Mouse (Mus musculus): ENCODE measurements at regions not wholly inside any gene's neighbourhood (a gene's known extent, or its start where the extent isn't known, plus 50 kb on each side); places are given as distances from the start of the nearest gene placed in this dataset.

GRCm38 (mm10) chr3:126122323-126123259, 184.2 kb upstream of the Ugt8a start:
- Histone ChIP-seq H3K27me3 (ENCODE audit: control insufficient read depth, insufficient read depth, insufficient read length) (no peaks in the 10 kb centered on the region), H3K4me3 (no peak overlapping the region), H3K4me2 (ENCODE audit: low read depth) (no peak overlapping the region), H3ac (ENCODE audit: control insufficient read depth, insufficient read length) (no peak overlapping the region), H3K79me2 (ENCODE audit: control insufficient read depth, insufficient read depth) (no peaks in the 10 kb centered on the region), H3K36me3 (ENCODE audit: control insufficient read depth, insufficient read depth) (no peaks in the 10 kb centered on the region)
- TF ChIP-seq USF1 (IDR thresholded peaks at IDR 0.05; ENCODE audit: low read depth) (no peak), SRF (IDR thresholded peaks at IDR 0.05; ENCODE audit: control insufficient read depth, insufficient read length, low read depth) (no peak), TCF12 (IDR thresholded peaks at IDR 0.05; ENCODE audit: insufficient read depth, poor library complexity, severe bottlenecking) (no peak), MYOD1 (IDR thresholded peaks at IDR 0.05; ENCODE audit: control insufficient read depth in 1 of 3, insufficient read length in 2 of 3, low read depth in 2 of 3) (no peak), MYOG (IDR thresholded peaks at IDR 0.05; ENCODE audit: control insufficient read depth in 1 of 3, insufficient read depth in 1 of 3, insufficient read length in 2 of 3, low read depth in 2 of 3) (no peak), MAX (IDR thresholded peaks at IDR 0.05; ENCODE audit: low read depth) (no peak), POLR2AphosphoS2 (IDR thresholded peaks at IDR 0.05; ENCODE audit: insufficient read length, low read depth) (no peak), POLR2A (IDR thresholded peaks at IDR 0.05; ENCODE audit: insufficient read length, low read depth) (no peak), CEBPB (IDR thresholded peaks at IDR 0.05; ENCODE audit: insufficient read depth, poor library complexity, severe bottlenecking) (no peak), TCF3 (IDR thresholded peaks at IDR 0.05; ENCODE audit: insufficient read length, low read depth) (no peak), E2F4 (IDR thresholded peaks at IDR 0.05; ENCODE audit: insufficient read depth) (no peak), REST (IDR thresholded peaks at IDR 0.05; ENCODE audit: insufficient read depth, insufficient read length) (no peak)

GRCm38 (mm10) chr3:126166542-126166941, 196.9 kb upstream of the Arsj start:
- no peak overlapping the region for H3K4me2 ChIP-seq (ENCODE audit: low read depth)
- H3ac ChIP-seq (ENCODE audit: control insufficient read depth, insufficient read length) = no peak overlapping the region
- no peaks in the 10 kb centered on the region for H3K36me3 ChIP-seq (ENCODE audit: control insufficient read depth, insufficient read depth)
- H3K4me3 ChIP-seq = no peak overlapping the region
- no peaks in the 10 kb centered on the region for H3K27me3 ChIP-seq (ENCODE audit: control insufficient read depth, insufficient read depth, insufficient read length)
- no peaks in the 10 kb centered on the region for H3K79me2 ChIP-seq (ENCODE audit: control insufficient read depth, insufficient read depth)
- TF ChIP-seq MYOD1 (IDR thresholded peaks at IDR 0.05; ENCODE audit: control insufficient read depth in 1 of 3, insufficient read length in 2 of 3, low read depth in 2 of 3) (no peak), MYOG (IDR thresholded peaks at IDR 0.05; ENCODE audit: control insufficient read depth in 1 of 3, insufficient read depth in 1 of 3, insufficient read length in 2 of 3, low read depth in 2 of 3) (no peak), SRF (IDR thresholded peaks at IDR 0.05; ENCODE audit: control insufficient read depth, insufficient read length, low read depth) (no peak), USF1 (IDR thresholded peaks at IDR 0.05; ENCODE audit: low read depth) (no peak), TCF3 (IDR thresholded peaks at IDR 0.05; ENCODE audit: insufficient read length, low read depth) (no peak), MAX (IDR thresholded peaks at IDR 0.05; ENCODE audit: low read depth) (no peak), REST (IDR thresholded peaks at IDR 0.05; ENCODE audit: insufficient read depth, insufficient read length) (no peak), CEBPB (IDR thresholded peaks at IDR 0.05; ENCODE audit: insufficient read depth, poor library complexity, severe bottlenecking) (no peak), TCF12 (IDR thresholded peaks at IDR 0.05; ENCODE audit: insufficient read depth, poor library complexity, severe bottlenecking) (no peak), POLR2AphosphoS2 (IDR thresholded peaks at IDR 0.05; ENCODE audit: insufficient read length, low read depth) (no peak), E2F4 (IDR thresholded peaks at IDR 0.05; ENCODE audit: insufficient read depth) (no peak), POLR2A (IDR thresholded peaks at IDR 0.05; ENCODE audit: insufficient read length, low read depth) (no peak)

DNA sequence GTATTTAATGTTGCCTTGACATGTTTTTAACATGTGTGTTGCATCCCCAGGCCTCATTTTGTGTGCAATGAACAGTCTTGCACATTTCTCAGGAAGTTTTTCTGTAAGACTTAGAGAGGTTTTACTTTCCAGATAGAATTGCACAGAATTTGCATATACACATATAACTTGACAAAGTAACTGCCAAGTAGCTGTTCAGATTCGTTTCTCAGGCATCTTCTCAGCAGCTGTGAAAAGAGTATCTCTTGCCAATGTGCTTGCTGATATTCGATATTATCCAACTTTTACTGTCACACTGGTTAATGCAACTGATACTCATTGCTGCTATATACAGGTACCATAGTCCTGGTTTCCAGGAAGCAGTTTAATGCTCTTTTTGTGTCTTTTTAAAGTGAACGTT, 154.5 kb upstream of the Arsj start:
- no peak overlapping the region for H3ac ChIP-seq (ENCODE audit: control insufficient read depth, insufficient read length)
- no peaks in the 10 kb centered on the region for H3K36me3 ChIP-seq (ENCODE audit: control insufficient read depth, insufficient read depth)
- TF ChIP-seq TCF3 (IDR thresholded peaks at IDR 0.05; ENCODE audit: insufficient read length, low read depth) (no peak), MYOD1 (IDR thresholded peaks at IDR 0.05; ENCODE audit: control insufficient read depth in 1 of 3, insufficient read length in 2 of 3, low read depth in 2 of 3) (no peak), POLR2A (IDR thresholded peaks at IDR 0.05; ENCODE audit: insufficient read length, low read depth) (no peak), E2F4 (IDR thresholded peaks at IDR 0.05; ENCODE audit: insufficient read depth) (no peak), SRF (IDR thresholded peaks at IDR 0.05; ENCODE audit: control insufficient read depth, insufficient read length, low read depth) (no peak), REST (IDR thresholded peaks at IDR 0.05; ENCODE audit: insufficient read depth, insufficient read length) (no peak), MYOG (IDR thresholded peaks at IDR 0.05; ENCODE audit: control insufficient read depth in 1 of 3, insufficient read depth in 1 of 3, insufficient read length in 2 of 3, low read depth in 2 of 3) (no peak), MAX (IDR thresholded peaks at IDR 0.05; ENCODE audit: low read depth) (no peak), TCF12 (IDR thresholded peaks at IDR 0.05; ENCODE audit: insufficient read depth, poor library complexity, severe bottlenecking) (no peak), CEBPB (IDR thresholded peaks at IDR 0.05; ENCODE audit: insufficient read depth, poor library complexity, severe bottlenecking) (no peak), POLR2AphosphoS2 (IDR thresholded peaks at IDR 0.05; ENCODE audit: insufficient read length, low read depth) (no peak), USF1 (IDR thresholded peaks at IDR 0.05; ENCODE audit: low read depth) (no peak)
- H3K4me3 ChIP-seq = no peak overlapping the region
- no peak overlapping the region for H3K4me2 ChIP-seq (ENCODE audit: low read depth)
- H3K27me3 ChIP-seq (ENCODE audit: control insufficient read depth, insufficient read depth, insufficient read length) = no peaks in the 10 kb centered on the region
- no peaks in the 10 kb centered on the region for H3K79me2 ChIP-seq (ENCODE audit: control insufficient read depth, insufficient read depth)

GRCm38 (mm10) chr3:126210226-126210625, 153.3 kb upstream of the Arsj start:
- H3K36me3 ChIP-seq (ENCODE audit: control insufficient read depth, insufficient read depth) = no peaks in the 10 kb centered on the region
- H3K79me2 ChIP-seq (ENCODE audit: control insufficient read depth, insufficient read depth) = no peaks in the 10 kb centered on the region
- TF ChIP-seq TCF12 (IDR thresholded peaks at IDR 0.05; ENCODE audit: insufficient read depth, poor library complexity, severe bottlenecking) = no peak
- no peak for TF ChIP-seq E2F4 (IDR thresholded peaks at IDR 0.05; ENCODE audit: insufficient read depth)
- TF ChIP-seq TCF3 (IDR thresholded peaks at IDR 0.05; ENCODE audit: insufficient read length, low read depth) = no peak
- no peak for TF ChIP-seq MAX (IDR thresholded peaks at IDR 0.05; ENCODE audit: low read depth)
- no peak for TF ChIP-seq MYOG (IDR thresholded peaks at IDR 0.05; ENCODE audit: control insufficient read depth in 1 of 3, insufficient read depth in 1 of 3, insufficient read length in 2 of 3, low read depth in 2 of 3)
- TF ChIP-seq MYOD1 (IDR thresholded peaks at IDR 0.05; ENCODE audit: control insufficient read depth in 1 of 3, insufficient read length in 2 of 3, low read depth in 2 of 3) = no peak
- no peak for TF ChIP-seq SRF (IDR thresholded peaks at IDR 0.05; ENCODE audit: control insufficient read depth, insufficient read length, low read depth)
- no peak for TF ChIP-seq REST (IDR thresholded peaks at IDR 0.05; ENCODE audit: insufficient read depth, insufficient read length)
- TF ChIP-seq CEBPB (IDR thresholded peaks at IDR 0.05; ENCODE audit: insufficient read depth, poor library complexity, severe bottlenecking) = no peak
- no peaks in the 10 kb centered on the region for H3K27me3 ChIP-seq (ENCODE audit: control insufficient read depth, insufficient read depth, insufficient read length)
- no peak overlapping the region for H3K4me3 ChIP-seq
- no peak overlapping the region for H3ac ChIP-seq (ENCODE audit: control insufficient read depth, insufficient read length)
- H3K4me2 ChIP-seq (ENCODE audit: low read depth) = no peak overlapping the region
